Mouse (Mus musculus) cerebellum, adult 9-11 months (tissue): ENCODE results near the gene Neurog3.

Source experiments
- DNase-seq: peaks from one replicate; pipeline ENCODE4 v3.0.0; 2022

Gene Neurog3

GRCm38 (mm10) chr10:62132691-62133281 is at the start of gene Neurog3:
TSS of gene Neurog3 (plus strand) at chr10:62133090.
- DNase-seq = no peak

- DNase-seq = peak; percentile 57
Observed at GRCm38 (mm10) chr10:62086044-62086443, 46.8 kb upstream of the Neurog3 start.

- no peak for DNase-seq
Observed at GRCm38 (mm10) chr10:62086826-62087225, 46.1 kb upstream of the Neurog3 start.

GRCm38 (mm10) chr10:62088411-62088810 is 44.5 kb upstream of the Neurog3 start:
- DNase-seq = no peak

- no peak for DNase-seq
Observed at GRCm38 (mm10) chr10:62089071-62089470, 43.8 kb upstream of the Neurog3 start.

- DNase-seq = no peak
Observed at GRCm38 (mm10) chr10:62089486-62089885, 43.4 kb upstream of the Neurog3 start.

- no peak for DNase-seq
Observed at GRCm38 (mm10) chr10:62093903-62094302, 39.0 kb upstream of the Neurog3 start.

GRCm38 (mm10) chr10:62094401-62094800 is 38.5 kb upstream of the Neurog3 start:
- DNase-seq = no peak

GRCm38 (mm10) chr10:62099749-62100403 is 33.0 kb upstream of the Neurog3 start:
- no peak for DNase-seq

GRCm38 (mm10) chr10:62101504-62102439 is 31.1 kb upstream of the Neurog3 start:
- peak; percentile 76 for DNase-seq

- DNase-seq = peak; percentile 72
Observed at GRCm38 (mm10) chr10:62104835-62105576, 27.9 kb upstream of the Neurog3 start.

- DNase-seq = no peak
Observed at GRCm38 (mm10) chr10:62107048-62107447, 25.8 kb upstream of the Neurog3 start.

- DNase-seq = peak; percentile 93
Observed at GRCm38 (mm10) chr10:62110504-62111206, 22.2 kb upstream of the Neurog3 start.

- peak; percentile 76 for DNase-seq
Observed at GRCm38 (mm10) chr10:62111207-62111576, 21.7 kb upstream of the Neurog3 start.

GRCm38 (mm10) chr10:62113865-62114647 is 18.8 kb upstream of the Neurog3 start:
- no peak for DNase-seq

- no peak for DNase-seq
Observed at GRCm38 (mm10) chr10:62127137-62127536, 5.8 kb upstream of the Neurog3 start.

GRCm38 (mm10) chr10:62127711-62128231 is 5.1 kb upstream of the Neurog3 start:
- no peak for DNase-seq

GRCm38 (mm10) chr10:62128316-62128951 is 4.5 kb upstream of the Neurog3 start:
- no peak for DNase-seq

- no peak for DNase-seq
Observed at GRCm38 (mm10) chr10:62135696-62136470, 3.0 kb downstream of the Neurog3 start.

- DNase-seq = no peak
Observed at GRCm38 (mm10) chr10:62137150-62137549, 4.3 kb downstream of the Neurog3 start.
